Mouse (Mus musculus) CH12.LX (cell line): ENCODE measurements around the gene Fam120c. TPM values are rescaled to one million over a fixed set of nuclear protein-coding genes. Genes with fewer than 3 reads are reported as not detected.
A peak's percentile ranks its signal among the peaks of the same experiment; 100 is the strongest.

Source experiments
- DNase-seq: peaks from one replicate; pipeline ENCODE4 v3.0.0-alpha.2; 2013; ENCODE audit errors: extremely low read depth
- H3K27ac ChIP-seq: 2 replicates; pipeline ENCODE4 v1.5.1; 2012; ENCODE audit warnings: low read depth, mild to moderate bottlenecking, control low read depth, moderate library complexity; ENCODE audit not compliant: insufficient read depth
- H3K27me3 ChIP-seq: replicated peaks from 2 replicates; pipeline ENCODE3; 2012; ENCODE audit warnings: inconsistent platforms
- H3K36me3 ChIP-seq, 2 experiments: replicated peaks in 1 of 2; 2 replicates each; pipeline versions ENCODE3 to v1.6.1; 2012; ENCODE audit warnings: inconsistent platforms in 1 of 2, low read length in 1 of 2, mild to moderate bottlenecking in 1 of 2, mixed read lengths in 1 of 2, moderate library complexity in 1 of 2; ENCODE audit not compliant: control insufficient read depth in 1 of 2, insufficient read depth in 1 of 2
- H3K4me1 ChIP-seq, 2 experiments: 2 replicates each; pipeline ENCODE4 v1.6.1; 2012; ENCODE audit warnings: inconsistent platforms in 1 of 2, moderate library complexity in 1 of 2; ENCODE audit not compliant: insufficient read depth in 2 of 2, control insufficient read depth in 1 of 2
- H3K4me2 ChIP-seq: 2 replicates; pipeline ENCODE4 v1.6.1; 2012; ENCODE audit warnings: low read depth, mild to moderate bottlenecking, control low read depth; ENCODE audit not compliant: poor library complexity, insufficient read depth, severe bottlenecking
- H3K4me3 ChIP-seq, 3 experiments: fragments of 150-350 bp in 1 of 3; sonication (generic) in 1 of 3; replicated peaks in 1 of 3; 2 replicates each; pipeline versions ENCODE3 to v1.5.1; 2011 to 2012; ENCODE audit warnings: low read depth in 2 of 3, low read length in 2 of 3, mild to moderate bottlenecking in 2 of 3, moderate library complexity in 2 of 3, control low read depth in 1 of 3, improper control_type of control experiment in 1 of 3, inconsistent platforms in 1 of 3, mixed read lengths in 1 of 3; ENCODE audit not compliant: poor library complexity in 1 of 3
- H3K79me2 ChIP-seq: replicated peaks from 2 replicates; pipeline ENCODE4 v1.6.1; 2012; ENCODE audit warnings: mild to moderate bottlenecking, moderate library complexity; ENCODE audit not compliant: control insufficient read depth, poor library complexity, insufficient read depth, severe bottlenecking; ENCODE audit errors: extremely low read depth
- H3K9ac ChIP-seq: 2 replicates; pipeline ENCODE4 v1.6.1; 2012; ENCODE audit warnings: low read depth, mild to moderate bottlenecking, control low read depth, moderate library complexity; ENCODE audit not compliant: insufficient read depth
- H3K9me3 ChIP-seq: replicated peaks from 2 replicates; pipeline ENCODE3; 2012; ENCODE audit warnings: low read length, inconsistent platforms, mixed read lengths
- BHLHE40 ChIP-seq: IDR thresholded peaks from 2 replicates; pipeline ENCODE4 v1.6.1; 2011; ENCODE audit warnings: mild to moderate bottlenecking, low read depth, low read length, improper control_type of control experiment
- CHD2 ChIP-seq: IDR thresholded peaks from 2 replicates; pipeline ENCODE4 v1.6.1; 2011; ENCODE audit warnings: low read length, improper control_type of control experiment
- CTCF ChIP-seq, 2 experiments: IDR thresholded peaks in 1 of 2; conservative IDR thresholded peaks in 1 of 2; 2 replicates each; pipeline ENCODE4 v1.5.1; 2011 to 2012; ENCODE audit warnings: low read depth in 2 of 2, low read length in 2 of 2, improper control_type of control experiment in 1 of 2, inconsistent platforms in 1 of 2, mild to moderate bottlenecking in 1 of 2, moderate library complexity in 1 of 2
- ELF1 ChIP-seq: IDR thresholded peaks from 2 replicates; pipeline ENCODE4 v1.6.1; 2014; ENCODE audit warnings: low read depth, mild to moderate bottlenecking, inconsistent platforms, low read length, improper control_type of control experiment
- EP300 ChIP-seq: IDR thresholded peaks from 2 replicates; pipeline ENCODE4 v1.6.1; 2011; ENCODE audit warnings: low read length, improper control_type of control experiment
- ETS1 ChIP-seq: conservative IDR thresholded peaks from 2 replicates; pipeline ENCODE4 v1.6.1; 2012; ENCODE audit warnings: low read depth, mild to moderate bottlenecking, inconsistent platforms, low read length, improper control_type of control experiment, moderate library complexity
- IRF4 ChIP-seq: IDR thresholded peaks from 2 replicates; pipeline ENCODE4 v1.6.1; 2014; ENCODE audit warnings: low read depth, mild to moderate bottlenecking, inconsistent platforms, low read length, improper control_type of control experiment
- JUN ChIP-seq: IDR thresholded peaks from 2 replicates; pipeline ENCODE4 v1.6.1; 2011; ENCODE audit warnings: low read depth, mild to moderate bottlenecking, low read length, improper control_type of control experiment, moderate library complexity; ENCODE audit not compliant: insufficient read depth
- KAT2A ChIP-seq: IDR thresholded peaks from 2 replicates; pipeline ENCODE4 v1.6.1; 2012; ENCODE audit warnings: low read length, improper control_type of control experiment, inconsistent platforms; ENCODE audit not compliant: insufficient replicate concordance
- MAX ChIP-seq: IDR thresholded peaks from 2 replicates; pipeline ENCODE4 v1.6.1; 2011; ENCODE audit warnings: low read length, improper control_type of control experiment
- MEF2A ChIP-seq: IDR thresholded peaks from 2 replicates; pipeline ENCODE4 v1.6.1; 2014; ENCODE audit warnings: low read depth, mild to moderate bottlenecking, inconsistent platforms, low read length, improper control_type of control experiment, borderline replicate concordance
- MYC ChIP-seq: IDR thresholded peaks from 2 replicates; pipeline ENCODE4 v1.6.1; 2011; ENCODE audit warnings: low read depth, mild to moderate bottlenecking, improper control_type of control experiment, low read length
- NELFE ChIP-seq: IDR thresholded peaks from 2 replicates; pipeline ENCODE4 v1.6.1; 2011; ENCODE audit warnings: low read depth, low read length, improper control_type of control experiment
- PAX5 ChIP-seq: IDR thresholded peaks from 2 replicates; pipeline ENCODE4 v1.6.1; 2012; ENCODE audit warnings: low read length, inconsistent platforms, mixed read lengths
- POLR2A ChIP-seq: IDR thresholded peaks from 2 replicates; pipeline ENCODE4 v1.6.1; 2011; ENCODE audit warnings: low read depth, mild to moderate bottlenecking, improper control_type of control experiment, low read length
- POLR2AphosphoS2 ChIP-seq: IDR thresholded peaks from 2 replicates; pipeline ENCODE4 v1.6.1; 2011; ENCODE audit warnings: low read depth, low read length, improper control_type of control experiment
- RAD21 ChIP-seq: IDR thresholded peaks from 2 replicates; pipeline ENCODE4 v1.6.1; 2011; ENCODE audit warnings: low read depth, mild to moderate bottlenecking, low read length, improper control_type of control experiment, moderate library complexity
- RCOR1 ChIP-seq: conservative IDR thresholded peaks from 2 replicates; pipeline ENCODE4 v1.6.1; 2012; ENCODE audit warnings: low read depth, mild to moderate bottlenecking, inconsistent platforms, low read length, improper control_type of control experiment
- SIN3A ChIP-seq: IDR thresholded peaks from 2 replicates; pipeline ENCODE4 v1.6.1; 2012; ENCODE audit warnings: low read length, improper control_type of control experiment, inconsistent platforms
- SMC3 ChIP-seq: IDR thresholded peaks from 2 replicates; pipeline ENCODE4 v1.6.1; 2011; ENCODE audit warnings: low read depth, low read length, improper control_type of control experiment
- TBP ChIP-seq: conservative IDR thresholded peaks from 2 replicates; pipeline ENCODE4 v1.6.1; 2011; ENCODE audit warnings: low read depth, low read length, improper control_type of control experiment
- TCF12 ChIP-seq: IDR thresholded peaks from 2 replicates; pipeline ENCODE4 v1.6.1; 2014; ENCODE audit warnings: low read depth, mild to moderate bottlenecking, inconsistent platforms, low read length, improper control_type of control experiment
- UBTF ChIP-seq: IDR thresholded peaks from 2 replicates; pipeline ENCODE4 v1.6.1; 2012; ENCODE audit warnings: low read depth, mild to moderate bottlenecking, inconsistent platforms, low read length, improper control_type of control experiment, moderate library complexity
- USF1 ChIP-seq: IDR thresholded peaks from 2 replicates; pipeline ENCODE4 v1.6.1; 2014; ENCODE audit warnings: low read depth, mild to moderate bottlenecking, inconsistent platforms, low read length, improper control_type of control experiment
- USF2 ChIP-seq: conservative IDR thresholded peaks from 2 replicates; pipeline ENCODE4 v1.6.1; 2011; ENCODE audit warnings: low read depth, low read length, improper control_type of control experiment
- ZNF384 ChIP-seq: IDR thresholded peaks from 2 replicates; pipeline ENCODE4 v1.6.1; 2012; ENCODE audit warnings: low read depth, low read length, improper control_type of control experiment, inconsistent platforms
- dilution Hi-C: fragments of 300-500 bp; cut with MboI; formaldehyde crosslinking; loops from 2 replicates; pipeline ENCODE4 v1.14.3; 2020; ENCODE audit warnings: low sequenced_read_pairs; ENCODE audit not compliant: extremely low pct_unique_long_range_greater_than_20kb, extremely low pct_ligation_motif_present
- in situ Hi-C: fragments of 300-500 bp; cut with MboI; formaldehyde crosslinking; loops from 3 replicates; pipeline ENCODE4 v1.14.3; 2019; ENCODE audit warnings: low sequenced_read_pairs, low pct_ligation_motif_present, low pct_unique_long_range_greater_than_20kb, mixed read lengths
- polyA plus RNA-seq: library from polyadenylated mRNA; unstranded; fragments of >175 nt; gene quantifications from 2 replicates; pipeline ENCODE4 v1.2.1, GENCODE M21; 2012; ENCODE audit warnings: low read depth; ENCODE audit not compliant: insufficient read length
- total RNA-seq, 2 experiments: library from RNA; depleted of rRNA; stranded (reverse); fragments of 300-350 nt in 1 of 2; fragments of >200 nt in 1 of 2; gene quantifications; 2 replicates each; pipeline ENCODE4 v1.2.3; 2012 to 2014

The Fam120c gene
- total and polyA plus RNA-seq, 3 experiments = 0.20 to 1.4 (median 0.67) TPM

GRCm38 (mm10) chrX:151345333-151346125 is 1.6 kb downstream of the Fam120c start:
- Histone ChIP-seq H3K4me2 (peak overlapping the region; percentile 82), H3K27me3 (no peaks in the 10 kb centered on the region), H3K4me3 (peak overlapping the region; percentile 64 to 81 (median 75)), H3K27ac (no peak overlapping the region), H3K4me1 (peaks cover 0 to 7% of the 10 kb centered on the region in 2 experiments; a peak in 1 of 4 replicates), H3K79me2 (peaks cover 23% of the 10 kb centered on the region), H3K9me3 (no peaks in the 10 kb centered on the region), H3K36me3 (peaks cover 3 to 8% of the 10 kb centered on the region in 2 experiments), H3K9ac (peak overlapping the region; percentile 65; the same call in 1 of the 2 replicates)
- in situ Hi-C loops = no loop called here
- dilution Hi-C loops = no loop called here
- DNase-seq = no peak
- TF ChIP-seq ETS1 = no peak
- no peak for TF ChIP-seq JUN
- TF ChIP-seq CTCF (conservative IDR thresholded peaks at IDR 0.05 in 1 of 2, IDR thresholded peaks at IDR 0.05 in 1 of 2; ENCODE audit: low read depth in 2 of 2, low read length in 2 of 2) = no peak
- no peak for TF ChIP-seq NELFE
- TF ChIP-seq RAD21 = no peak
- TF ChIP-seq TCF12 = no peak
- no peak for TF ChIP-seq KAT2A
- no peak for TF ChIP-seq SMC3
- no peak for TF ChIP-seq POLR2A
- TF ChIP-seq BHLHE40 = no peak
- TF ChIP-seq MEF2A = no peak
- TF ChIP-seq POLR2AphosphoS2 = no peak
- no peak for TF ChIP-seq EP300
- TF ChIP-seq UBTF = no peak
- TF ChIP-seq MYC = no peak
- TF ChIP-seq PAX5 = no peak
- TF ChIP-seq SIN3A = no peak

DNA sequence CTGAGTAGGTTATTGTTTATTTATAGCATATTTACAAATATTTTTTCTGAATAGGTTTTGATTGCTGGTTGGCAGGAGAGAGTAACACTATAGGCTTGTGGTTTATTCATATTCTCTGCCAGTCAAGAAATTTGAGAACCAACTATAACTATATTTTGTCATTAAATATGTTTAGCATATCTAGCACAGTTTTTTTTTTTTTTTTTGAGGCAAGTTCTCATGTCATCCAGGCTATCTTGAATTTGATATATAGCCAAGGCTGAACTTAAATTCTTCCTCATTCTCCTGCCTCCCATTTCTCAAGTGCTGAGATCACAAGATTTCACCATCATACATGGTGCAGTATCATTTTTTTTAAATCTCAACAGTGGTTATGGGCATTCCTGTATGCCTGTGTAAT is 3.3 kb downstream of the Fam120c start:
- TF ChIP-seq PAX5 (no peak), ZNF384 (no peak), CHD2 (no peak), RCOR1 (no peak), TBP (no peak), USF2 (no peak), IRF4 (no peak), ELF1 (no peak), POLR2A (no peak), USF1 (no peak), MAX (no peak)
- no peak overlapping the region for H3K4me3 ChIP-seq
- H3K9ac ChIP-seq = no peak overlapping the region
- in situ Hi-C loops (no loop called here), dilution Hi-C loops (no loop called here)
- no peak overlapping the region for H3K4me2 ChIP-seq
- peaks cover 3 to 12% of the 10 kb centered on the region in 2 experiments for H3K36me3 ChIP-seq
- no peaks in the 10 kb centered on the region for H3K9me3 ChIP-seq
- no peak for DNase-seq
- H3K4me1 ChIP-seq = peaks cover 0 to 7% of the 10 kb centered on the region in 2 experiments; a peak in 1 of 4 replicates
- H3K79me2 ChIP-seq = peaks cover 23% of the 10 kb centered on the region
- no peaks in the 10 kb centered on the region for H3K27me3 ChIP-seq
- H3K27ac ChIP-seq = no peak overlapping the region
